Mouse (Mus musculus): Measurements from ENCODE around the gene Pard3.

DNA sequence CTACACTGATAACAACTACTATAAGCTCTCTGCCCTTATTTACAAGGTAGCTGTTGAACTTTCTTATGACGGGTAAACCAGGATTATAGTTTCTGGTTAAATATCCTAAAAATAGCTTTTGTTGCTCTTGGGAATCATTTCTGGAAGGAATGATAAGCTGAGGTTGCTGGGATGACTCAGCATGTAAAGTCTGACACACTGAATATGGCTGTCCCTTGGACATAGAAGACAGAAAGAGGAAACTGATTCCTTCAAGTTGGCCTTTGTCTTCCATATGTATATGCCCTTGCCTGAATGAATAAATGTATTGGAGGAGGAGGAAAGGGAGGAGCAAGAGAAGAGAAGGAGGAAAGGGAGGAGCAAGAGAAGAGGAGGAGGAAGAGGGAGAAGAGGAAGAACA is 254.2 kb downstream of the Pard3 start:
- no peak for TF ChIP-seq POLR2AphosphoS2 (IDR thresholded peaks at IDR 0.05; ENCODE audit: low read depth, low read length)
- no peak for TF ChIP-seq TCF12 (IDR thresholded peaks at IDR 0.05; ENCODE audit: low read depth, low read length)
- no peak for TF ChIP-seq E2F4 (IDR thresholded peaks at IDR 0.05; ENCODE audit: insufficient replicate concordance, low read depth, low read length)
- TF ChIP-seq MAZ (IDR thresholded peaks at IDR 0.05; ENCODE audit: low read depth, low read length) = no peak
- TF ChIP-seq EP300 (IDR thresholded peaks at IDR 0.05; ENCODE audit: low read length) = no peak
- TF ChIP-seq CTCF (conservative IDR thresholded peaks at IDR 0.05 in 1 of 2, IDR thresholded peaks at IDR 0.05 in 1 of 2; ENCODE audit: low read depth in 2 of 2, low read length in 2 of 2) = no peak
- TF ChIP-seq USF1 (IDR thresholded peaks at IDR 0.05; ENCODE audit: low read depth, low read length) = no peak
- TF ChIP-seq JUND (conservative IDR thresholded peaks at IDR 0.05; ENCODE audit: low read depth, low read length) = no peak
